Mouse (Mus musculus): ENCODE data around the gene Bin2. TPM values are rescaled to one million over a fixed set of nuclear protein-coding genes. Genes with fewer than 3 reads are reported as not detected.

Bin2 gene
- polyA plus RNA-seq, 1 experiment from 2014 or later: 16.2 TPM

DNA sequence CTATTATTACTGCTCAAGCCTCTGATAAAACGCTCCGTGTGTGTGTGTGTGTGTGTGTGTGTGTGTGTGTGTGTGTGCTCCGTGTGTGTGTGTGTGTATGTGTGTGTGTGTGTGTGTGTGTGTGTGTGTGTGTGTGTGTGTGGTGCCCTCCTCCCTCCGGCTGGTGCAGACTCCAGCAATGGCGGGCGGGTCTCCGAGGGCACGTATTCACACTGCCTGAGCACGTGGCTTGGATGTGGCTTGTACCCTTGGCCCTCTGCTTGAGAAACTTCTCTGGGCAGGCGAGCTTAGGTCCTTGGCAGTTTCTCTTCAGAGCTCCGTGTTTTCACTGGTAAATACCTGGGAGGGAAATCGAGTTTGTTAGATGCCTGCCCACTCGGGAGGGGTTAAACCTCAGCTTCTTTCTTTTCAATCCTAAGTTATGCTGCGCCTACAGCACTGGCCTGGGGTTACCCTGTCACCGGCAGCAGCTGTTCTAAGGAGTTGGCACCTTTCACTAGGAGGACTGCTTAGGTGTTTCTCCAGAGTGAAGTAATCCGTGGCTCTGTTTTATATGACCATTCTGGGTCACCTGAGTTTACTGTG lies 28.0 kb downstream of the Bin2 start:
- H3K9ac ChIP-seq (replicated peaks): no peak overlapping the region
- peaks cover 2% of the 10 kb centered on the region; the same call in 1 of the 2 replicates for H3K4me1 ChIP-seq (ENCODE audit: insufficient read depth)
- peaks cover 1% of the 10 kb centered on the region; the same call in 1 of the 2 replicates for H3K27me3 ChIP-seq (ENCODE audit: insufficient read depth, low read length)
- ATAC-seq (no peak), DNase-seq (no peak)
- peaks cover 2% of the 10 kb centered on the region; the same call in 1 of the 2 replicates for H3K36me3 ChIP-seq (replicated peaks; ENCODE audit: insufficient read depth, low read length)
- H3K4me2 ChIP-seq (ENCODE audit: low read depth, low read length): no peak overlapping the region
- H3K27ac ChIP-seq (ENCODE audit: low read depth): no peak overlapping the region
- H3K9me3 ChIP-seq (ENCODE audit: low read length): no peaks in the 10 kb centered on the region
- 76% methylated on average over 14 of the region's 16 CpGs for WGBS (ENCODE audit: insufficient replicate concordance)
- TF ChIP-seq EP300 (IDR thresholded peaks at IDR 0.05; ENCODE audit: low read depth) (no peak), CTCF (IDR thresholded peaks at IDR 0.05; ENCODE audit: low read depth) (no peak)
- H3K4me3 ChIP-seq (ENCODE audit: low read depth, low read length): no peak overlapping the region

DNA sequence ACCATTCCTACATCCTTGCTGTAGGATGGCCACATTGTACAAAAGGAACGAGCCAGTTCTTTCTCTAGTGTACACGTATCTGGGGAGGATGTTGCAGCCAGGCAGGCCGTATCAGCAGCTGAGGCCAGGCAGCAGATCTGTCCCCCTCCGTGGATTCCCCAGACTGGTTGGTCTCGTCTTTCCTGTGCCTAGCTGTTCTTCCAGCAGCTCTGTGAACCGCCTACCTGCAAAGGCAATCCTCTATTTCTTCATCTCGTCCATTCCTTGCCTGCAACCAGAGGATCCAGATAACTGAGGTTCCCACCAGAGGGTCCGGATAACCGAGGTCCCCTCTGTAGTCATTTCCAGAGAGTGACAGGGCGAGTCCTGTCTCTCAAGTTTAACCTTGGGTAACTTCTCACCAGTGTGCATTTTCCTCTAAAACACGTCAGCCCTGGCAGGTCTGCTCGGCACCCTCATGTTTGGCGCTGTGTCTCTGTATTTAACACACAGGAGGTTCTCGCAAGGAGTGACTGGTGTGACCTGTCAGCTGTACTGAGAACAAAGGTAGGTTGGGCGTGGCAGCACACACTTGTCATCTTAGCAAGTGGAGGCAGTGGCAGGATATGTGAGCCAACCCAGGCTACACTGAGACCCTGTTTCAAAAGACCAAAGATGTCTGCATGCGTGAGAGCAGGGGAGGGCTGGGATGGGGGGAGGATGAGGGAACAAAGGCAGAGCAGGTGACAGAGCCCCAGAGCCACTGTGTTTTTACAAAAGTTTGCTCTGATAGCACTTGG lies 29.2 kb downstream of the Bin2 start:
- H3K27ac ChIP-seq (ENCODE audit: low read depth): no peak overlapping the region
- H3K9me3 ChIP-seq (ENCODE audit: low read length): no peaks in the 10 kb centered on the region
- peaks cover 13% of the 10 kb centered on the region for H3K27me3 ChIP-seq (ENCODE audit: insufficient read depth, low read length)
- TF ChIP-seq CTCF (IDR thresholded peaks at IDR 0.05; ENCODE audit: low read depth) (no peak), EP300 (IDR thresholded peaks at IDR 0.05; ENCODE audit: low read depth) (no peak)
- peaks cover 9% of the 10 kb centered on the region for H3K4me1 ChIP-seq (ENCODE audit: insufficient read depth)
- ATAC-seq (no peak), DNase-seq (no peak)
- H3K9ac ChIP-seq (replicated peaks): no peak overlapping the region
- H3K4me2 ChIP-seq (ENCODE audit: low read depth, low read length): no peak overlapping the region
- no peak overlapping the region for H3K4me3 ChIP-seq (ENCODE audit: low read depth, low read length)
- H3K36me3 ChIP-seq (replicated peaks; ENCODE audit: insufficient read depth, low read length): peaks cover 2% of the 10 kb centered on the region; the same call in 1 of the 2 replicates
- WGBS (ENCODE audit: insufficient replicate concordance): 70% methylated on average over 16 of the region's 16 CpGs

DNA sequence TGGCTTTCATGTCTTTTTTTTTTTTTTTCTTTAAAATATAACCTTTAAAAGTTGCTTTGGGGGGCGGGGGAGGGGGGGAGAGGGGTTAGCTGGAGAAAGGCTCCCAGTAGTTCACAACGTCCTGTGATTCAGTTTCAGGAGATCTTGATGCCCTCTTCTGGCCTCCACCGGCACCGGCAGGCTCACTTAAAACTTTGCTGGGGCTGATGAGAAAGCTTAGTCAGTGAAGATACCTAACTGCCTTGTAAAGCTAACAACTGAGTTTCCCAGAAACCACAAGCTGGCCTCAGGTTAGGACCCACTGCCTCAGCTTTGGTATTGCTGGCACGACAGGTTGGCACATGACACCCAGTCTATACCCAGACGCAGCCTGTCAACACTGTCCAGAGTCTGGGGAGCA lies 31.7 kb downstream of the Bin2 start:
- no peak for ATAC-seq
- H3K4me1 ChIP-seq (ENCODE audit: insufficient read depth): peaks cover 19% of the 10 kb centered on the region
- peak; percentile 51 for DNase-seq
- WGBS (ENCODE audit: insufficient replicate concordance): 16% methylated on average over 6 of the region's 6 CpGs
- H3K4me2 ChIP-seq (ENCODE audit: low read depth, low read length): peak overlapping the region; percentile 91
- H3K27ac ChIP-seq (ENCODE audit: low read depth): 0 out of 2 replicates have a peak overlapping the region, but pooled peaks have one; percentile 71
- peak overlapping the region; percentile 63 for H3K4me3 ChIP-seq (ENCODE audit: low read depth, low read length)
- H3K9me3 ChIP-seq (ENCODE audit: low read length): no peaks in the 10 kb centered on the region
- H3K36me3 ChIP-seq (replicated peaks; ENCODE audit: insufficient read depth, low read length): 0 out of 2 replicates have a peak, but pooled peaks cover 2% of the 10 kb centered on the region
- H3K27me3 ChIP-seq (ENCODE audit: insufficient read depth, low read length): peaks cover 16% of the 10 kb centered on the region
- peak; percentile 56 for TF ChIP-seq CTCF (IDR thresholded peaks at IDR 0.05; ENCODE audit: low read depth)
- no peak for TF ChIP-seq EP300 (IDR thresholded peaks at IDR 0.05; ENCODE audit: low read depth)
- H3K9ac ChIP-seq (replicated peaks): no peak overlapping the region

DNA sequence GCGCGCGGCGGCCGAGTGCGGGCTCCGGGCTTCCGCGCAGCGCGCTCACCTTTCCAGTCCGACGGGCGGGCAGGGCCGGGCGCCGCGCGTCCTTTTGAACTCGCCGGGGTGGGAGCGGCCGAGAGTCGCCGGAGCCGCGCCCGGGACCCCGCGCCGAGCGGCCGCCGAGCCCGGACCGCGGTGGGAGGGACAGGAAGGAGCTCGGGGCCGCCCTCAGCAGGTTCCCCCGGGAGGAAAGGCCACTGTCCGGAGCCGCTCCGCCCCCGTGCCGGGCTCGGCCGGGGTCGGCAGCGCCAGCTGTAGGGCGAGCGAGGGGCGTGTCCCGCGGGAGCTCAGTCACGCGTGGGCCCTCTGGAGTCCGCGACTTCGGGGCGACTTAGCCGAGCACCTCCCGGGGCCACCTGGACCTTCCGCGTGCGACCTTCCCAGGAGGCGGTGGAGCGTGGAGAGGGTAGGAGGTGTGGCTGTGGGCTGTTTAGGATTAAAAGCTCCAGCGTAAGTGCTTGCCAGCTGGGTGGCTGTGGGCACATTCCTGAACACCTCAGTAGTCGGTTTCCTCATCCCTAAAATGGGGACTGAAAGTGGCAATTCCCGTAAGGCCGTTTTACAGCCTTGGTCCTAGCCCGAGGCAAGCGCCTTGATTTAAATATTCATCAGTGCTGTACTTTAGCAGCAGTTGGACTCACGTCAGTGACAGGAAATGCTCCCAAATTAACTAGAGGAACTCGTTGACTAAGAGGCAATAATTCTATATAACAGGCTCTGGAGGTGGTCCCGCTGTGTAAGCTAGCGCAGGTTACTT lies 32.5 kb downstream of the Bin2 start, which contains the start of gene Smagp:
TSS of gene Smagp (minus strand) at position 241 of the 802 bp plus-strand sequence.
- Histone ChIP-seq H3K4me2 (ENCODE audit: low read depth, low read length) (peak within 1 kb of the TSS; percentile 91), H3K9me3 (ENCODE audit: low read length) (no peaks in the 10 kb centered on the region), H3K9ac (replicated peaks) (peak within 1 kb of the TSS; percentile 63), H3K27me3 (ENCODE audit: insufficient read depth, low read length) (peaks cover 16% of the 10 kb centered on the region), H3K36me3 (replicated peaks; ENCODE audit: insufficient read depth, low read length) (0 out of 2 replicates have a peak, but pooled peaks cover under 1% of the 10 kb centered on the region), H3K4me1 (ENCODE audit: insufficient read depth) (peaks cover 27% of the 10 kb centered on the region), H3K4me3 (ENCODE audit: low read depth, low read length) (peak within 1 kb of the TSS; percentile 63), H3K27ac (ENCODE audit: low read depth) (peak within 1 kb of the TSS; percentile 71)
- ATAC-seq (peak; percentile 62), DNase-seq (peak; percentile 62)
- under 1% methylated on average over 72 of the region's 77 CpGs for WGBS (ENCODE audit: insufficient replicate concordance)
- TF ChIP-seq CTCF (IDR thresholded peaks at IDR 0.05; ENCODE audit: low read depth) (no peak), EP300 (IDR thresholded peaks at IDR 0.05; ENCODE audit: low read depth) (no peak)

DNA sequence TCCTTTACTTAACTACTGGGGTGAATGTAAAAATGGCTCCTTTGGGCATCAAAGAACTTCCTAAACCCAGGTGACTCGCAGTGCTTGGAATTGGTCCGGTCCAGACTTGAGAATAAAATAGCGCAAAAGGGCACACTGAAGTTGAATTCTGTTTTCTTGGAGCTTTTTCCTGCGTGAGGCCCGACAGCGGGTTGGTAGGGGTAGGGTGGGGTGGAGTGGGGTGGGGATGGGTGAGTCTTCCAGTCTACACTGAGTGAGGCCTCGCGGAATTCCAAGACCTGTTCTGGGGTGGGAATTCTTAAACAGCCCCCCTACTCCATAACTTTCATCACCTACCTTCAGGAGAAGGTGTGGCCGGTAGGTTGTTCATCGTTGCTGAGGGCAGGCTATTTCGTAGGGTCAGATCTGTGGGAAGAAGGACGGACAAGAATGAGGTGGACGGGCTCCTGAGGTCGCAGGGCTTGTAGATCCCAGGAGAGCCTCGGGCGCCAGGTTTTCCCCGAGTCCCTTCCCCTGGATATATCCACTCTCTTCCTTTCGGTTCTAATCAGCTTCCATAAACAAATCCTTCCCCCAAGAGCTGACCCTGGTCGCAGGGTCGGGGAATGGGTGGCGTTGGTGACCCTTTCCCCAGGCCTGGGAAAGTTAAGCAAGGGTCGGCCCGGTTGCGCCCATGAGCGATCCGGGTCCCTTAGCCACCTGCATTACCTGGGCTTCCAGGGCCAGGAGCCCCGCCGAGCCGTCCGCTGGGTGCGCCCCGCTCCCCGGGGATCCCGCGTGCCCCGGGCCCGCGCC lies 33.3 kb downstream of the Bin2 start:
- no peaks in the 10 kb centered on the region for H3K36me3 ChIP-seq (replicated peaks; ENCODE audit: insufficient read depth, low read length)
- H3K27me3 ChIP-seq (ENCODE audit: insufficient read depth, low read length): peaks cover 16% of the 10 kb centered on the region
- TF ChIP-seq EP300 (IDR thresholded peaks at IDR 0.05; ENCODE audit: low read depth): no peak
- no peak for TF ChIP-seq CTCF (IDR thresholded peaks at IDR 0.05; ENCODE audit: low read depth)
- 6% methylated on average over 38 of the region's 38 CpGs for WGBS (ENCODE audit: insufficient replicate concordance)
- ATAC-seq (0 out of 2 replicates have a peak, but pooled peaks have one; percentile 0), DNase-seq (no peak)
- peak overlapping the region; percentile 71 for H3K27ac ChIP-seq (ENCODE audit: low read depth)
- peaks cover 34% of the 10 kb centered on the region for H3K4me1 ChIP-seq (ENCODE audit: insufficient read depth)
- peak overlapping the region; percentile 91 for H3K4me2 ChIP-seq (ENCODE audit: low read depth, low read length)
- H3K9ac ChIP-seq (replicated peaks): peak overlapping the region; percentile 63
- no peaks in the 10 kb centered on the region for H3K9me3 ChIP-seq (ENCODE audit: low read length)
- H3K4me3 ChIP-seq (ENCODE audit: low read depth, low read length): peak overlapping the region; percentile 63
